Mouse (Mus musculus): Measurements from ENCODE around the gene Mrpl44. TPM values are rescaled to one million over a fixed set of nuclear protein-coding genes. Genes with fewer than 3 reads are reported as not detected.

The Mrpl44 gene
- polyA plus RNA-seq, 1 experiment, result 22.9 TPM

DNA sequence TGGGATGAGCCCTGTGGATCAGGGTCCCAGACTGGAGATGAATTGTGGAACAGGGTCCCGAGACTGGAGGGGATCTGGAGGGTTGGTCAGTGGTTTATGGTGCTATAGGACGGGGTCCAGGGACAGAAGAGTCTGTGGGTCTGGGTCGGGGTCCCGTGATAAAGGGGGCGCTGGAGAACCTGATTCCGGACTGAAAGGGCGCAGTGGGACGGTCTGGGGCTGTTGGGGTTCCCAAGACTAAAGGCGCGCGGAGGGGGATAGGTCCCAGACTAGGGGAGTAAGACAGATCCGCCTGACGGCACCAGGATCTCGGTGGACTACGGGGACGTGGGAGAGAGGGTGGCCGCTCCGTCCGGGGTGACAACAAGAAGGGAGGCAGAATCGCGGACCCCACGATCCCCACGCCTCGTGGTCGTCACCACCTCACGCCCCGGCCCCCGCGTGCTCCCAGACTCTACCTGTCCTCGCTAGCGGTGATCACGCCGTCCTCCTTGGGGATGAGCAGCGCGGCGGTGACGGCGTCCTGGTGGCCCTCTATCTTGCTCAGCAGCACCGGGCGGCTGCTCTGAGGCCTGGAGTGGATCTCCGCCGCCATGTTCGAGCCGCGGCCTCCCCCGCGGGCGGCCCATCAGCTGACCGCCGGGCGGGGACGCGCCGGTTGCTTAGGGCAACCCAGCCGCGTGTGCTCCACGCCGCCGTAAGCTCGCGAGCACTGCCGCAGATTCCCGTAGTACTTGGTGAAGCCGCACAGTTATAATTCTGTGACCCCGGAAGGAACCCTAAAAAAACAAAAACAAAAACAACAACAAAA lies 14.5 kb upstream of the Mrpl44 start:
- TF ChIP-seq CTCF (IDR thresholded peaks at IDR 0.05; ENCODE audit: extremely low read depth, insufficient read depth, low read length) (no peak), POLR2A (IDR thresholded peaks at IDR 0.05; ENCODE audit: extremely low read depth, insufficient read depth, low read length) (peak; percentile 77)
- Histone ChIP-seq H3K27ac (ENCODE audit: insufficient read depth, low read length) (peak overlapping the region; percentile 67), H3K4me1 (ENCODE audit: control insufficient read depth, insufficient read depth, low read length) (peaks cover 3% of the 10 kb centered on the region; the same call in 1 of the 2 replicates), H3K4me3 (ENCODE audit: insufficient read depth, low read length) (peak overlapping the region; percentile 84)

DNA sequence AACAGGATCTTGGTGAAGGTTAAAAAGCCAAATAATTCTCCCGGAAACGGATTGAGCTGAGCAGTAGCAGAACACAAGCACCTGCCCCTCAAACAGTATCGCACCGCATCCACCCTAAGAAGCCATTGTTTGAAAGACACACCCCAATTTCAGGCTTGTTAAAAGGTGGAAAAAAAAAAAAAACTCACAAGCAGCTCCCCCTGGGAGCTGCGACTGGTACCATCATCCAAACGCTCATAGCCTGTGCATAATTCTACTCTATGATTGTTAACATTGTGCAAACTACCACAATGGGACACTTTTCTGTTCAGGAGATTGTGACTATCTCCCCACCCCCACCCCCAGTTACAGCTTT lies 13.9 kb upstream of the Mrpl44 start:
- Histone ChIP-seq H3K27ac (ENCODE audit: insufficient read depth, low read length) (no peak overlapping the region), H3K4me1 (ENCODE audit: control insufficient read depth, insufficient read depth, low read length) (peaks cover 3% of the 10 kb centered on the region; the same call in 1 of the 2 replicates), H3K4me3 (ENCODE audit: insufficient read depth, low read length) (peak overlapping the region; percentile 84)
- TF ChIP-seq POLR2A (IDR thresholded peaks at IDR 0.05; ENCODE audit: extremely low read depth, insufficient read depth, low read length) (no peak), CTCF (IDR thresholded peaks at IDR 0.05; ENCODE audit: extremely low read depth, insufficient read depth, low read length) (no peak)

DNA sequence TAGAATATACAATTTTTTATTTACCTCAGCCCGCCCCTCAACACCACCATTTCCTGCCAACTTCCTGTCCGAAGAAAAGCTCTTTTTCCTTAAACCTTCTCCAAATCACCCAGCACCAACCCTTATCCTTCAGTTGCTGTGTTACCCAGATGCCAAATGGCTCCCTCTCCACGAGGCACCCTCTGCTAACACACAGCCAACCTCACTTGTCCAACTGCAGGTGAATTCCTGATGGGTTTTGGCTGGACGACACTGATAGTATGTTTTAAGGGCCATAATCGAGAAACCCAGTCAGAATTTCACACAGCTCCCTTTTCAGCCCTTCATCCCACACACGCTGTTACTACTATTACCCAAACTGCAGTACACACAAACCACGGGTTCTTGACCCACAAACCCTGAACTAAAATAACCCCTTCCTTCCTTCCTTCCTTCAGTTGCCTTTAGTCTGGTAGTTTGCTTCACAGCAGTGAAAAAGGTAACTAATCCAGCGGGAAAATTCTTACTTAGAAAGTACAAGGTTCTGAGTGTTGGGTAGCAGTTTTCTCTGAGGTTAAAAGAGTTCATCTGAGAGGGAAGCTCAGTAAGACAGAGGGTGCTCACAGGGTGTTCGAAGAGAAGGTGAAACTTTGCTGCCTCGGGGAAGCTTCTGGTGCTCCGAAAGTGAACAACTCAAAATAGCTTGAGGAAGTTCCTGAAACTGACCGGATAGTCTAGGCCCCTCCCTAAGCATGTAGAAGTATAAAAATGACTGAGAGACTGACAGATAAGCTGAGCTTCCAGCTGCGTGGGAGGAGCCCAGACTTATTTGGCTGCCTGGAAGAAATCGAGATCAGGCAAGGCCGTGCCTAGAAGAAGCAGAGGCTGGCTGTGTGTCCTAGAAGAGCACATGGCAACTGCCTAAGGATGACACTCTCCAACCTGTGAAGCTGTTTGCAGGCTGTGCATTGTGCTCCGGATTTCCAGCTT lies 13.3 kb upstream of the Mrpl44 start:
- TF ChIP-seq POLR2A (IDR thresholded peaks at IDR 0.05; ENCODE audit: extremely low read depth, insufficient read depth, low read length), result no peak
- no peak for TF ChIP-seq CTCF (IDR thresholded peaks at IDR 0.05; ENCODE audit: extremely low read depth, insufficient read depth, low read length)
- Histone ChIP-seq H3K4me1 (ENCODE audit: control insufficient read depth, insufficient read depth, low read length) (peaks cover 3% of the 10 kb centered on the region; the same call in 1 of the 2 replicates), H3K4me3 (ENCODE audit: insufficient read depth, low read length) (no peak overlapping the region; the same call in 1 of the 2 replicates), H3K27ac (ENCODE audit: insufficient read depth, low read length) (no peak overlapping the region)

DNA sequence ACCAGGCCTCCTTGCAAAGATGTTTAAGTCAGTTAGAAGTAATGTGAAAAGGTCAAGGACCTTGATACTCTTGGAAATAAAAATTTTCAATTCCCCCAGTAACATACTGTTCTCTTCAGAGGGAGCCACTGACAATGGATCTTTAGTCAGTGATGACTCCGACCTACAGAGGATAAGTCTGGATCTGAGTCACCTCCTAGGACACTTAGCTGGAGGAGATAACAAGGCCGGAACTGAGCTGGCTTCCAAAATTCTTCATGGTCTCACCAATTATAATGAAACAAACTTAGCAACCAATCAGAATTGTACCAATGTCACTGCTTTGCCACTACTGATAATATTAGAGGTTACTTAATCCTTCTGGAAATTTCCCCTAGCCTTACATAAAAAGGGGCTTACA lies 11.8 kb upstream of the Mrpl44 start:
- Histone ChIP-seq H3K4me3 (ENCODE audit: insufficient read depth, low read length) (no peak overlapping the region), H3K27ac (ENCODE audit: insufficient read depth, low read length) (no peak overlapping the region), H3K4me1 (ENCODE audit: control insufficient read depth, insufficient read depth, low read length) (peaks cover 3% of the 10 kb centered on the region; the same call in 1 of the 2 replicates)
- TF ChIP-seq CTCF (IDR thresholded peaks at IDR 0.05; ENCODE audit: extremely low read depth, insufficient read depth, low read length), result no peak
- no peak for TF ChIP-seq POLR2A (IDR thresholded peaks at IDR 0.05; ENCODE audit: extremely low read depth, insufficient read depth, low read length)

DNA sequence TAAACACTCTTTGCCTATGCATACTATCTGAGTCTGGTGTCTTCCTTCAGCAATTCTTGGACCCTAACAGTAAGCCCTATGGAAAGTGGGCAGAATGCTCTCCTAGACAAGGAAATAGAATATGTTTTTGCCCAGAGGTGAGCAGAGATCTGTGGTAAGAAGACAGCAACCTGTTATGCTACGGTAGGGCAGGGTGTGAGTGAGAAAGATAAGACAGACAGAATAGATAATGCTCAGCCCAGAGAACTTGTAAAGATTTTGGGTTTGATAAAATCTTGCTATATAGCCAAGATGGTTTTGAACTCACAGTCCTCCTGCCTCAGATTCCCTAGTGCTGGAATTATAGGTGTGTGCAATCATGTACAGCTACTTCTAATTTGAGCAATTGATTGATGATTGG lies 11.3 kb upstream of the Mrpl44 start:
- Histone ChIP-seq H3K4me1 (ENCODE audit: control insufficient read depth, insufficient read depth, low read length) (peaks cover 3% of the 10 kb centered on the region; the same call in 1 of the 2 replicates), H3K27ac (ENCODE audit: insufficient read depth, low read length) (no peak overlapping the region)
- TF ChIP-seq CTCF (IDR thresholded peaks at IDR 0.05; ENCODE audit: extremely low read depth, insufficient read depth, low read length) (no peak), POLR2A (IDR thresholded peaks at IDR 0.05; ENCODE audit: extremely low read depth, insufficient read depth, low read length) (no peak)

DNA sequence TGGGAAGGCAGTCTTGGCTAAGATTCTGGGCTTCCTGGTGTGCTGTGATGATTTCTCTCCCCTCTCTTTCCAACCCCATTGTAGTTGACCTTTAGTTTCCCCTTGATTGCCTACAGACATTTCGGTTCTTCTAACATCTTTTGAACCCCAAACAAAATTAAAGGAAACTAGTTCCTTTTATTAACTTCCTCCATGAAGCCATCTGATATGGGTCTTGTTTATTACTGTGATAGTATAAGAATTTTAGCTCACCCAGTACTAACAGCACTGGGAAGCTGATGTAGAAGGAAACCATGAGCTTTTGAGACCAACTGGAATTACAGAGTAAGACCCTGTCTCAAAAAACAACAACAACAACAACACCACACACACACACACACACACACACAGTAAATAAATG lies 7.6 kb upstream of the Mrpl44 start:
- no peak overlapping the region for H3K4me3 ChIP-seq (ENCODE audit: insufficient read depth, low read length)
- no peak overlapping the region for H3K27ac ChIP-seq (ENCODE audit: insufficient read depth, low read length)
- no peaks in the 10 kb centered on the region for H3K4me1 ChIP-seq (ENCODE audit: control insufficient read depth, insufficient read depth, low read length)
- TF ChIP-seq CTCF (IDR thresholded peaks at IDR 0.05; ENCODE audit: extremely low read depth, insufficient read depth, low read length) (no peak), POLR2A (IDR thresholded peaks at IDR 0.05; ENCODE audit: extremely low read depth, insufficient read depth, low read length) (no peak)

More for the DNA sequence above, 11.3 kb upstream of the Mrpl44 start:
- H3K4me3 ChIP-seq (ENCODE audit: insufficient read depth, low read length), result no peak overlapping the region

DNA sequence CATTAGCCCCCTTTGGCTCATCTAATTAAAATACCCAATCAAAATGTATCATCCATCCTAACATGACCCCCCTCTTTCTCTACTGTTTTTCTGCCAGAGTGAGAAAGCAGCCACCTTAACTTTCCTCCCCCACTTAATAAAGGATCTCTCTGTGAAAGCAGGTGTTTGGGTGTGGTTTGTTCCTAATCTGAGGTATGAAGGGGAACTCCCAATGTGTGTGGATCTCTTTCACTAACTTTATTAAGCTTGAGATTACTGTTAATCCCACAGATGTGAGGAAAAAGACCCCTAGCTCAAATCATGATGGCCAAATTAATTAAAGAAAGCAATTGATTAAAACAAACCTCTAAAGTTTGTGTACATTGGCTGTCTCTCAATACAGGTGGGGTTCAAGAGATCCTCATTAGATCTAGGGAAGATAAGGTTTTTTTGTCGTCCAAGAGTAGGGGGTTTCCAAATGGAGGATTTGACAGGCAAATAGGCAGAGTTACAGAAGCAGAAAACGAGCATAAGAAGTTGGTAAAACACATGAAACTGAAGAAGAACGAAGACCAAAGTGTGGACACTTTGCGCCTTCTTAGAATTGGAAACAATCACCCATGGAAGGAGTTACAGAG lies 1.5 kb upstream of the Mrpl44 start:
- Histone ChIP-seq H3K4me1 (ENCODE audit: control insufficient read depth, insufficient read depth, low read length) (no peaks in the 10 kb centered on the region), H3K27ac (ENCODE audit: insufficient read depth, low read length) (no peak overlapping the region), H3K4me3 (ENCODE audit: insufficient read depth, low read length) (no peak overlapping the region)
- TF ChIP-seq POLR2A (IDR thresholded peaks at IDR 0.05; ENCODE audit: extremely low read depth, insufficient read depth, low read length), result no peak
- no peak for TF ChIP-seq CTCF (IDR thresholded peaks at IDR 0.05; ENCODE audit: extremely low read depth, insufficient read depth, low read length)

DNA sequence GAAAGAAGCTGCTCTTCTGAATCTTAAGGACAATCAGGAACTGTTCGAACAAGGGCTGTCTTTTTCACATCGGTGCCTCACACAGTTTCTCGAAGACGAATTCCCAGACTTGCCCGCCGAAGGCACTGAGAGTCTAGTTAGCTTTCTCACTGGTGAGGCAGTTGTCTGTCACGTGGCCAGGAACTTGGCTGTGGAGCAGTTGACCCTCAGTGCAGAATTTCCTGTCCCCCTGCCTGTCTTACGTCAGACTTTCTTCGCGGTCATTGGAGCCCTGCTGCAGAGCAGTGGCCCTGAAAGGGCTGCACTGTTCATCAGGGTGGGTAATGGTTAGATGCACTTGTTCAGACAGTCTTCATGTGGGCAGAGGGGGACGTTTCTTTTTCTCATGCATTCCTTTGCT lies 2.2 kb downstream of the Mrpl44 start:
- no peaks in the 10 kb centered on the region for H3K4me1 ChIP-seq (ENCODE audit: control insufficient read depth, insufficient read depth, low read length)
- no peak for TF ChIP-seq POLR2A (IDR thresholded peaks at IDR 0.05; ENCODE audit: extremely low read depth, insufficient read depth, low read length)
- no peak overlapping the region for H3K4me3 ChIP-seq (ENCODE audit: insufficient read depth, low read length)
- no peak overlapping the region for H3K27ac ChIP-seq (ENCODE audit: insufficient read depth, low read length)

DNA sequence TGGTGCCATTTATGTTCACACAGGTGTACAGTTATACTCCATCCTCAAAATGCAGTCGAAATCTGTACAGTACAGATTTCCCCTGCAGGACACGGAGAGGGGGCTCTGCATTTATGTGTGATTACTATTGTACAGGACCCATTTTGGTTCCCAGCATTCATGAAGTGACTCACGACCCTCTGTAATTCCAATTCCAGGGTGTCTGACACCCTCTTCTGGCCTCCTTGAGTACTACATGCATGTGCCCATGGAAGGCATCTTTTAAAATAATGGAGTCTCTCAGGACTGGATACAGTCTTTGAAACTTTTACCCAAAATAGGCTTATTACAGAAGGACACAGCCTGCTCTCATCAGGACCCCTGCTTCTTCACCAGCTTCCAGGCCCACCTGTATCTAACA lies 6.6 kb downstream of the Mrpl44 start:
- TF ChIP-seq CTCF (IDR thresholded peaks at IDR 0.05; ENCODE audit: extremely low read depth, insufficient read depth, low read length) (peak; percentile 33; the same call in 1 of the 2 replicates), POLR2A (IDR thresholded peaks at IDR 0.05; ENCODE audit: extremely low read depth, insufficient read depth, low read length) (no peak)
- Histone ChIP-seq H3K4me3 (ENCODE audit: insufficient read depth, low read length) (no peak overlapping the region), H3K27ac (ENCODE audit: insufficient read depth, low read length) (no peak overlapping the region), H3K4me1 (ENCODE audit: control insufficient read depth, insufficient read depth, low read length) (no peaks in the 10 kb centered on the region)

Data from cortical plate, adult 2 months (tissue).